Mouse (Mus musculus): ENCODE data around the gene Mgme1. TPM values are rescaled to one million over a fixed set of nuclear protein-coding genes. Genes with fewer than 3 reads are reported as not detected.

The Mgme1 gene
- total RNA-seq, 2 experiments from 2014 or later = 6.1 to 7.1 TPM

GRCm38 (mm10) chr2:144264398-144265119 is 5.9 kb upstream of the Mgme1 start:
- no peak for DNase-seq

- DNase-seq = no peak
These were observed 5.4 kb upstream of the Mgme1 start for GRCm38 (mm10) chr2:144265120-144265488.

- DNase-seq = no peak
These were observed 4.4 kb upstream of the Mgme1 start for GRCm38 (mm10) chr2:144265916-144266683.

- no peak for DNase-seq
These were observed 3.3 kb upstream of the Mgme1 start for GRCm38 (mm10) chr2:144267004-144267730.

- DNase-seq = no peak
These were observed 2.8 kb upstream of the Mgme1 start for GRCm38 (mm10) chr2:144267731-144268015.

- DNase-seq = no peak
These were observed 1.8 kb upstream of the Mgme1 start for GRCm38 (mm10) chr2:144268446-144269305.

GRCm38 (mm10) chr2:144269306-144269650 is 1.2 kb upstream of the Mgme1 start:
- no peak for DNase-seq

- DNase-seq = no peak
These were observed 586 bp upstream of the Mgme1 start for GRCm38 (mm10) chr2:144269679-144270475.

- no peak for DNase-seq
These were observed 1.6 kb downstream of the Mgme1 start for GRCm38 (mm10) chr2:144272088-144272487.

GRCm38 (mm10) chr2:144274741-144275140 is 4.3 kb downstream of the Mgme1 start:
- DNase-seq = no peak

GRCm38 (mm10) chr2:144276885-144277284 is 6.4 kb downstream of the Mgme1 start:
- no peak for DNase-seq

GRCm38 (mm10) chr2:144279742-144280141 is 9.3 kb downstream of the Mgme1 start:
- no peak for DNase-seq

- DNase-seq = no peak
These were observed 10.1 kb downstream of the Mgme1 start for GRCm38 (mm10) chr2:144280568-144280967.

- DNase-seq = no peak
These were observed 11.0 kb downstream of the Mgme1 start for GRCm38 (mm10) chr2:144281417-144281816.

GRCm38 (mm10) chr2:144290321-144290720 is 19.9 kb downstream of the Mgme1 start:
- DNase-seq = no peak

GRCm38 (mm10) chr2:144291600-144292305 is 21.3 kb downstream of the Mgme1 start:
- DNase-seq = peak; percentile 43 to 56

GRCm38 (mm10) chr2:144295145-144295735 is 24.8 kb downstream of the Mgme1 start:
- no peak for DNase-seq

- no peak for DNase-seq
These were observed 29.5 kb downstream of the Mgme1 start for GRCm38 (mm10) chr2:144299749-144300669.

- no peak for DNase-seq
These were observed 30.6 kb downstream of the Mgme1 start for GRCm38 (mm10) chr2:144301101-144301500.
